Mouse (Mus musculus) heart, embryonic 15.5 days (tissue): ENCODE data around the gene Usp21. TPM values are rescaled to one million over a fixed set of nuclear protein-coding genes. Genes with fewer than 3 reads are reported as not detected.
A peak's percentile ranks its signal among the peaks of the same experiment; 100 is the strongest.
"Not testable (repeated sequence)": the region's sequence is repeated elsewhere in the genome, so short reads cannot be mapped to it uniquely, and the experiment has no call there.

Experiments used
- ATAC-seq: fragments of 200-750 bp; cut with Nextera tagmentation; replicated peaks from 2 replicates; pipeline ENCODE4 v1.8.0; 2017; ENCODE audit warnings: low read depth, moderate TSS enrichment; ENCODE audit not compliant: insufficient number of reproducible peaks, insufficient read depth, low FRiP score
- H3K27ac ChIP-seq: fragments of 300-500 bp; sonication (generic); 2 replicates; pipeline ENCODE4 v1.5.1; 2015; ENCODE audit warnings: mild to moderate bottlenecking, inconsistent platforms
- H3K27me3 ChIP-seq: fragments of 300-500 bp; sonication (generic); 2 replicates; pipeline ENCODE4 v1.6.1; 2015; ENCODE audit warnings: inconsistent platforms
- H3K36me3 ChIP-seq: fragments of 300-500 bp; sonication (generic); 2 replicates; pipeline ENCODE4 v1.6.1; 2015; ENCODE audit warnings: mild to moderate bottlenecking, inconsistent platforms
- H3K4me1 ChIP-seq: fragments of 300-500 bp; sonication (generic); replicated peaks from 2 replicates; pipeline ENCODE4 v1.6.1; 2015; ENCODE audit warnings: inconsistent platforms
- H3K4me2 ChIP-seq: fragments of 300-500 bp; sonication (generic); 2 replicates; pipeline ENCODE4 v1.6.1; 2015; ENCODE audit warnings: inconsistent platforms, mild to moderate bottlenecking, moderate library complexity
- H3K4me3 ChIP-seq: fragments of 300-500 bp; sonication (generic); 2 replicates; pipeline ENCODE4 v1.5.1; 2015; ENCODE audit warnings: mild to moderate bottlenecking, inconsistent platforms
- H3K9ac ChIP-seq: fragments of 300-500 bp; sonication (generic); 2 replicates; pipeline ENCODE4 v1.6.1; 2015; ENCODE audit warnings: mild to moderate bottlenecking, inconsistent platforms
- H3K9me3 ChIP-seq: fragments of 300-500 bp; sonication (generic); replicated peaks from 2 replicates; pipeline ENCODE4 v1.6.1; 2016; ENCODE audit warnings: inconsistent platforms
- WGBS: fragments of 180-500 bp; shearing (Covaris S2); methylation state at CpG from one replicate; pipeline ENCODE4 v1.1.7; 2015; ENCODE audit warnings: mixed read lengths; 5-methylcytosine and 5-hydroxymethylcytosine counted together
- polyA plus RNA-seq: library from polyadenylated mRNA; unstranded; fragments of >200 nt; fragmentation: Nextera tagmentation; extraction: Ambion mirVana; gene quantifications from 2 replicates; pipeline ENCODE4 v1.2.1, GENCODE M21; 2015

Gene Usp21
- polyA plus RNA-seq = 44.9 and 55.6 TPM in 2 replicates

DNA sequence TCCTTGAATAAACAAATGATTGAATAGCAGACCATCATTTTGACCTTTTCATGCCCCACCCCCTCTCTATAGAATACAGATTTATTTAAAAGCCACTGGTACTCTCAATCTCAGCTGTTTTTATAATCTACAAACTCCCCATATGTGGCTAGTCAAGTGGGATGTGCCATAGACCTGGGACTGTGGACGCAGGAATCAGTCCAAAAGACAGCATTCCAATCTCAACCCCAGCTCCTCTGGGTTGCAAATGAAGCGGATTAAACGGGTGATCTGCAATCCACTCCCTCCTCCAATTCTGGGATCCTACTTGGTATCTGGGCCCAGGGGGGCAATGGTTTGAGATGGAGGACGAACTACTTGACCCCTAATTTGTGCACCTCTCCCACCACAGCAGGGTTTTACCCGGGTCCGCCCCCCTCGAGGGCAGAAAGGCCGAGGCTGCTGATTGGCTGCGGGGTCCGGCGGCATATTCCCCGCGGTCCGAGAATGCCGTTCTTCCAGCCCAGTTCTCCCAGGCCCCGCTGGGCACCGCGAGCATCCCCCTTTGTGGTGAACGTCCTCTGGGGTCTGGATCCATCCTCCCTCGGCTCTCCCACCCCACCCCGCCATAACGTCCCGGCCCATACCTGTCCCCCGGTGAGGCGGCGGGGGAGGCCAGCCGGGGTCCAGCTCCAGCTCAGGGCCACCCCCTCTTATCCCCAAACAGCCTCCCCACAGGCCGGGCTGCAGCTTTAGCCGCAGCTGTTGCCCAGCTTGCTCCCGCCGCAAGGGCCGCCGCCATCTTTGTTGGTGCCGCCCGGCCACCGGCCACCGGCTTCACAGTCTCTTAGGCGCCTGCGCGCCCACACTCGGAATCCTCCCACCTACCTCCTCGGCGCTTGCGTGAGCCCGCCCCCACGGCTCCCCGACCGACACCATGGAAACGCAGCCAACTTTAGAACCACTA, at the start of gene Usp21:
TSS of gene Usp21 (minus strand) at position 856 of the 946 bp plus-strand sequence.
- WGBS = 1% methylated on average over 49 of the region's 49 CpGs
- no peaks in the 10 kb centered on the region for H3K9me3 ChIP-seq
- no peaks in the 10 kb centered on the region for H3K27me3 ChIP-seq
- peak; percentile 92 for ATAC-seq
- H3K36me3 ChIP-seq = peaks cover 45% of the 10 kb centered on the region; the same call in 1 of the 2 replicates
- peak within 1 kb of the TSS; percentile 83 for H3K4me2 ChIP-seq
- H3K27ac ChIP-seq = peak within 1 kb of the TSS; percentile 95
- H3K4me3 ChIP-seq = peak within 1 kb of the TSS; percentile 100
- H3K9ac ChIP-seq = peak within 1 kb of the TSS; percentile 99
- peaks cover 21% of the 10 kb centered on the region for H3K4me1 ChIP-seq

DNA sequence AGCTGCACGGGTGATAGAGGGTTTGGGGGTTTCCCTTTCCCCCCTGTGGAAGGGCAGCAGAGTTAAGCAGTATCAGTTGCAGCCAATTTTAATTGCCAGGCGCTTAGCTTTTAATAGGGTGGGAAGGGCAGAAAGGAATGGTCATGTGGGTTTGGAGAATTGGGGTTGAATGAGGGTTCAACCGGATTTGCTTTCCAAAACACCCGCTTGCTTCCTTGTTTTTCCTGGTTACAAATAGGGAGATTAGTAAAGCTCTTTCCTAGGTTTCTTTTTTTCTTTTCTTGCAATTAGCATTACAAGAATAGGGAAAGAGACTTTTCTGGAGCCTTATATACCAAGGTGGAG, 42.4 kb upstream of the Usp21 start:
- 0 out of 2 replicates have a peak, but pooled peaks cover 3% of the 10 kb centered on the region for H3K36me3 ChIP-seq
- no peak for ATAC-seq
- no peaks in the 10 kb centered on the region for H3K9me3 ChIP-seq
- H3K27me3 ChIP-seq = no peaks in the 10 kb centered on the region
- peak overlapping the region; percentile 97 for H3K9ac ChIP-seq
- WGBS = 1% methylated on average over 4 of the region's 4 CpGs
- H3K4me1 ChIP-seq = peaks cover 41% of the 10 kb centered on the region
- H3K4me3 ChIP-seq = peak overlapping the region; percentile 92
- H3K27ac ChIP-seq = peak overlapping the region; percentile 100
- peak overlapping the region; percentile 70 for H3K4me2 ChIP-seq

DNA sequence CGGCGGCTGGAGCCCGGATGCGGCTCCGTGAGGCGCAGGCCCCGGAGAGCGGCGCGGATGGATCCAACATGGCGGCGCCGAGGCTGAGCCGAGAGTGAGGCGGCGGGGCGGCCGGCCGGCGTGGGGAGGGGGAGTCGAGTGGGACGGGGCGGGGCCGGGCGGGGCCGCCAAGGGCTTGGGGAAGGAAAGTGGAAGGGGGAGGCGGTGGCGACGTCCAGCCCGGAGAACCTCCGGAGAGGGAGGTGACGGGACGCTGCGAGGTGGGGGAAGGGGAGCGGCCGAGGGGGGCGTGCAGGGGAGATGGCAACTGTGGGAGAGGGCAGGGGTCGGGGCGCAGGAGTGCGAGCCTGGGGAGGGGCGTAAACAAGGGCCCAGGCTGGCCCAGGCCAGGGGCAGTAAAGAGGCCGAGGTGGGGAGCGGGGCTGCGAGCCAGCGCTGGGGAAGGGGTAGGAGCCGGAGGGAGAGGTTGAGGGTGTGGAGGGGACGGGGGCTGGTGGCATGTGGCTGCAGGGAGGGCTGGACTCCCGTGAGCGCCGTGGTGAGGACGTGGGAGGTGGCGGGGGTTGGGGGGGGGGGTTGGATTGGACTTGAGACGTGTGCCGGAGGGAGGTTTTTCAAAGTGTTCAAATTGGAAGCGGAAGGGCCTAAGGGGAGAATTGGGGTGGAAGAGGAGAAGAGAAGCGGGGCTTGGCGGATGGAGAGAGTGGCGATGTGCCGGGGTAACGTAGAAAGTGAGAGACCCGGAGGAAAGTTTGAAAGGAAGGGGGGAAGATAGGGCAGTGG, 41.8 kb upstream of the Usp21 start:
- H3K9ac ChIP-seq = peak overlapping the region; percentile 97
- peak overlapping the region; percentile 92 for H3K4me3 ChIP-seq
- H3K9me3 ChIP-seq = no peaks in the 10 kb centered on the region
- H3K27ac ChIP-seq = peak overlapping the region; percentile 100
- peaks cover 41% of the 10 kb centered on the region for H3K4me1 ChIP-seq
- H3K27me3 ChIP-seq = no peaks in the 10 kb centered on the region
- 0 out of 2 replicates have a peak, but pooled peaks cover 3% of the 10 kb centered on the region for H3K36me3 ChIP-seq
- peak; percentile 89 for ATAC-seq
- H3K4me2 ChIP-seq = peak overlapping the region; percentile 70
- 1% methylated on average over 60 of the region's 61 CpGs for WGBS

DNA sequence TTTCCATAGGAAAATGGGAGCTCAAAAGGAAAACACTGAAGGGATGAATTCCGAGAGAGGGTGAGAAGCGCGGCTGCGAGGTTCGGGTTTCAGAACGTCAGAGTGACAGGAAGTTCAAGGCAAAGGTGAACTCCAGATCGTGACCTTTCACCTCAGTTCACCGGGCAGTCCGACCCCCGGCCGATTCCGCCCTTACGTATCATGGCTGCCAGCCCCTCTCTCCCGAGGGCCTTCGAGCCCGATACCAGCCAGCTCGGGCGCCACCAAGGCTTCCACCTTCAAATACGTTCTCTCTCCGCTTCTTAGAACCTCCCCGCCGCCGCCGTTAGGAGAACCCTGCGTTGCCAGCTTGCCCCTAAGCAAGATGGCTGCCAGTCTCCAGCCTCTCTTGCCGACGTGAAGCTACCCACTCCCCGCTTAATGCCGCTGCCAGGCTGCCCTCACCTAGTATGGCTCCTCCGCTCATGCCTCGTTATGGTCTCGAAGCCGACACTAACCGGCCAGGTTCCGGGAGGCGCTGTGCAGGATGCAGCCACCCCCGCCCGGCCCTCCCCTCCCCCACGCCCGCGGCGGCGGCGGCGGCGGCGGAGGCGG, 41.1 kb upstream of the Usp21 start, which contains the start of gene Dedd:
TSS of gene Dedd (plus strand) at position 307 of the 594 bp plus-strand sequence.
- ATAC-seq = peak; percentile 92
- whole genome bisulfite sequencing = under 1% methylated on average over 48 of the region's 48 CpGs
- Histone ChIP-seq H3K4me3 (peak within 1 kb of the TSS; percentile 92), H3K9me3 (no peaks in the 10 kb centered on the region), H3K27me3 (no peaks in the 10 kb centered on the region), H3K36me3 (0 out of 2 replicates have a peak, but pooled peaks cover 3% of the 10 kb centered on the region), H3K4me1 (peaks cover 41% of the 10 kb centered on the region), H3K27ac (peak within 1 kb of the TSS; percentile 100), H3K4me2 (peak within 1 kb of the TSS; percentile 70), H3K9ac (peak within 1 kb of the TSS; percentile 97)

GRCm38 (mm10) chr1:171328244-171328643, 40.5 kb upstream of the Usp21 start:
- H3K9ac ChIP-seq = peak overlapping the region; percentile 97
- WGBS = 20% methylated on average over 9 of the region's 9 CpGs
- peak overlapping the region; percentile 70 for H3K4me2 ChIP-seq
- H3K9me3 ChIP-seq = no peaks in the 10 kb centered on the region
- H3K27ac ChIP-seq = peak overlapping the region; percentile 100
- peak overlapping the region; percentile 92 for H3K4me3 ChIP-seq
- H3K27me3 ChIP-seq = no peaks in the 10 kb centered on the region
- 0 out of 2 replicates have a peak, but pooled peaks cover under 1% of the 10 kb centered on the region for H3K36me3 ChIP-seq
- H3K4me1 ChIP-seq = peaks cover 36% of the 10 kb centered on the region
- ATAC-seq = no peak

- not testable (repeated sequence) for H3K4me2 ChIP-seq, ATAC-seq, H3K36me3 ChIP-seq, H3K9ac ChIP-seq, H3K27me3 ChIP-seq, H3K9me3 ChIP-seq, H3K27ac ChIP-seq, H3K4me3 ChIP-seq
- H3K4me1 ChIP-seq = peaks cover 24% of the 10 kb centered on the region
- 77% methylated on average over 4 of the region's 4 CpGs for WGBS
Observed at GRCm38 (mm10) chr1:171326588-171326987, 38.8 kb upstream of the Usp21 start.

- H3K9me3 ChIP-seq = no peaks in the 10 kb centered on the region
- no peak overlapping the region for H3K4me3 ChIP-seq
- no peak overlapping the region for H3K9ac ChIP-seq
- H3K4me1 ChIP-seq = peaks cover 15% of the 10 kb centered on the region
- H3K27me3 ChIP-seq = no peaks in the 10 kb centered on the region
- WGBS = 66% methylated on average over 2 of the region's 2 CpGs
- no peak overlapping the region for H3K4me2 ChIP-seq
- no peak for ATAC-seq
- no peak overlapping the region for H3K27ac ChIP-seq
- H3K36me3 ChIP-seq = no peaks in the 10 kb centered on the region
Observed at GRCm38 (mm10) chr1:171325571-171325970, 37.8 kb upstream of the Usp21 start.

DNA sequence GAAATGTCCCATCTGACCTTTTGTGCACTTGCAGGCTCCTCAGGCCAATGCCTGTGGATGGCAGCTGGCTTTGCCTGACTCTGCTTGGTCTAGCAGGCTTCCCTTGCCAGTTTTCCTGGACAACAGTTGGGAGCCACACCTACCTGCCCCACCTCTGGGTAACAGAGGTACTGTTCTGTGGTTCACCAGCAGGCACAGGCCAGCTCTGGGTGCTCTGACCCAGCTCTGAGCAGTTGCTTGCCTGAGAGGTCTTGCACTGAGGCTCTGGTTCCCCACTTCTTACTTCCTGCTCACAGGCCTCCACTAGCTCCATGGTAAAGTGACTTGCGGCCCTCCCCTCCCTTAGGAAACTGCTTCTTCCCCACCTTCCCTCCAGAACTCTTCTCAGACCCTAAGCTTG, 34.2 kb upstream of the Usp21 start:
- Histone ChIP-seq H3K27me3 (no peaks in the 10 kb centered on the region), H3K4me3 (no peak overlapping the region), H3K9ac (no peak overlapping the region), H3K27ac (no peak overlapping the region), H3K4me1 (0 out of 2 replicates have a peak, but pooled peaks cover 3% of the 10 kb centered on the region), H3K9me3 (no peaks in the 10 kb centered on the region), H3K36me3 (no peaks in the 10 kb centered on the region), H3K4me2 (no peak overlapping the region)
- 81% methylated on average over 1 of the region's 1 CpGs for WGBS
- no peak; the same call in 1 of the 2 replicates for ATAC-seq

DNA sequence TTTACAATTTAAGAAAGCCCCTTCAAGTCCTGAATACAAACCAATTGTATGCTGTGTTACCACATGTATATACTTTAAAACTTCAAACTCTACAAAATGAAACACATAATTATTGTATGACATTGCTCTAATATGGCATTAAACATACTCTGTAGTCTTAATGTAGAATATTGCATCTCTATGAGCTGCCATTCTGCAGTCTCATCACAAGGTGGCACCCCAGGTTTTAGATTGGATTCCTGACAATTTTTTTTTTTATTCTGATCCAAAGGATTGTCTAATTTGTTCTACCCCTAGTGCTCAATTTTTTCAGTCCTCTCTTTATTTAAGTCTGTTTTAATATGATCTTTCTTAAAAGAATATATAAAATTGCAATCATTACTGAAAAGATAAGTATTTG, 33.6 kb upstream of the Usp21 start:
- Histone ChIP-seq H3K9ac (no peak overlapping the region), H3K36me3 (no peaks in the 10 kb centered on the region), H3K4me1 (0 out of 2 replicates have a peak, but pooled peaks cover 3% of the 10 kb centered on the region), H3K4me3 (no peak overlapping the region), H3K4me2 (no peak overlapping the region), H3K9me3 (no peaks in the 10 kb centered on the region), H3K27me3 (no peaks in the 10 kb centered on the region), H3K27ac (no peak overlapping the region)
- no peak for ATAC-seq

- Histone ChIP-seq H3K4me1 (0 out of 2 replicates have a peak, but pooled peaks cover 3% of the 10 kb centered on the region), H3K9me3 (no peaks in the 10 kb centered on the region), H3K27ac (no peak overlapping the region), H3K4me3 (peak overlapping the region; percentile 33), H3K4me2 (peak overlapping the region; percentile 42), H3K9ac (0 out of 2 replicates have a peak overlapping the region, but pooled peaks have one; percentile 34), H3K36me3 (no peaks in the 10 kb centered on the region), H3K27me3 (no peaks in the 10 kb centered on the region)
- WGBS = 22% methylated on average over 5 of the region's 5 CpGs
- no peak for ATAC-seq
Observed at GRCm38 (mm10) chr1:171320151-171320550, 32.4 kb upstream of the Usp21 start.
